Mouse (Mus musculus) heart, postnatal 36 days (tissue): ENCODE results near the gene Stra6. TPM values are rescaled to one million over a fixed set of nuclear protein-coding genes. Genes with fewer than 3 reads are reported as not detected.

Source experiments
- DNase-seq, 2 experiments: peaks; one replicate each; pipeline ENCODE4 v3.0.0; 2021 to 2022
- intact Hi-C: fragments of 180-260 bp; cut with DNase I; formaldehyde crosslinking; loops from one replicate; pipeline ENCODE4 v1.15.1; 2025
- total RNA-seq, 2 experiments: library from RNA; stranded (reverse); gene quantifications; 2 replicates each; pipeline ENCODE4 v1.2.3; 2021

Stra6 gene
- total RNA-seq, 2 experiments from 2014 or later, result 0.16 to 0.47 TPM

GRCm38 (mm10) chr9:58199381-58200269, 136.0 kb downstream of the Stra6 start:
- intact Hi-C loops, result loop anchor here (10.0 kb wide), 1 partner anchor 265 kb away; no protein-coding TSS in a partner anchor
- no peak for DNase-seq

GRCm38 (mm10) chr9:58200270-58201090, 136.9 kb downstream of the Stra6 start:
- intact Hi-C loops, result loop anchor here (10.0 kb wide), 1 partner anchor 266 kb away; no protein-coding TSS in a partner anchor

GRCm38 (mm10) chr9:58201091-58201842, 137.7 kb downstream of the Stra6 start:
- no peak for DNase-seq
- intact Hi-C loops, result loop anchor here (10.0 kb wide), 1 partner anchor 266 kb away; no protein-coding TSS in a partner anchor

More at GRCm38 (mm10) chr9:58200270-58201090, 136.9 kb downstream of the Stra6 start:
- DNase-seq, result no peak

- intact Hi-C loops, result loop anchor here (10.0 kb wide), 1 partner anchor 267 kb away; no protein-coding TSS in a partner anchor
Observed at GRCm38 (mm10) chr9:58201861-58202549, 138.4 kb downstream of the Stra6 start.

GRCm38 (mm10) chr9:58202676-58203453, 139.3 kb downstream of the Stra6 start:
- intact Hi-C loops, result loop anchor here (10.0 kb wide), 1 partner anchor 268 kb away; no protein-coding TSS in a partner anchor

More at GRCm38 (mm10) chr9:58201861-58202549, 138.4 kb downstream of the Stra6 start:
- no peak for DNase-seq

More at GRCm38 (mm10) chr9:58202676-58203453, 139.3 kb downstream of the Stra6 start:
- no peak for DNase-seq

Other genes with a start within 250 kb of the Stra6 start
- 1 to 10 TPM; 3.6 to 4.1 TPM for gene Arid3b, start 227.0 kb upstream of the Stra6 start, total RNA-seq
- 10 to 100 TPM; 78.9 to 82.4 TPM for gene Ubl7, start 152.8 kb upstream of the Stra6 start, total RNA-seq
- gene Sema7a, start 123.7 kb upstream of the Stra6 start, total RNA-seq, result 10 to 100 TPM; 20.0 to 20.8 TPM
- under 1 TPM; 0.16 to 0.22 TPM for gene Cyp11a1, start 57.4 kb upstream of the Stra6 start, total RNA-seq
- gene Ccdc33, start 55.0 kb downstream of the Stra6 start, total RNA-seq, result not detected
- 10 to 100 TPM; 28.5 to 30.4 TPM for gene Islr, start 140.5 kb downstream of the Stra6 start, total RNA-seq
- 1 to 10 TPM; 1.4 to 2.3 TPM for gene Islr2, start 140.5 kb downstream of the Stra6 start, total RNA-seq
- 1 to 10 TPM; 8.3 to 9.5 TPM for gene Pml, start 186.0 kb downstream of the Stra6 start, total RNA-seq
- gene Stoml1, start 189.4 kb downstream of the Stra6 start, total RNA-seq, result 10 to 100 TPM; 10.2 to 10.4 TPM
- 10 to 100 TPM; 29.6 TPM for gene Loxl1, start 249.4 kb downstream of the Stra6 start, total RNA-seq